Mouse (Mus musculus): ENCODE measurements around the gene Sh3kbp1. TPM values are rescaled to one million over a fixed set of nuclear protein-coding genes. Genes with fewer than 3 reads are reported as not detected.

Gene Sh3kbp1
- polyA plus RNA-seq, 1 experiment from 2014 or later, result 42.5 TPM

GRCm38 (mm10) chrX:159860841-159861530, 233.9 kb downstream of the Sh3kbp1 start:
- no peak overlapping the region for H3K4me3 ChIP-seq (ENCODE audit: low read depth, low read length)
- H3K4me1 ChIP-seq (ENCODE audit: insufficient read depth), result no peaks in the 10 kb centered on the region
- no peaks in the 10 kb centered on the region for H3K9me3 ChIP-seq (ENCODE audit: low read depth, low read length)
- H3K27ac ChIP-seq (ENCODE audit: low read depth), result no peak overlapping the region
- no peak overlapping the region for H3K9ac ChIP-seq
- DNase-seq, result no peak
- no peak overlapping the region for H3K4me2 ChIP-seq
- 62% methylated on average over 3 of the region's 3 CpGs for WGBS
- no peaks in the 10 kb centered on the region for H3K27me3 ChIP-seq (ENCODE audit: insufficient read depth, low read length)
- no peak for TF ChIP-seq CTCF (IDR thresholded peaks at IDR 0.05; ENCODE audit: low read depth)
- H3K36me3 ChIP-seq (ENCODE audit: insufficient read depth), result no peaks in the 10 kb centered on the region
- no peak for ATAC-seq (ENCODE audit: insufficient read depth)

GRCm38 (mm10) chrX:159867660-159868059, 240.6 kb downstream of the Sh3kbp1 start:
- TF ChIP-seq CTCF (IDR thresholded peaks at IDR 0.05; ENCODE audit: low read depth), result no peak
- H3K4me3 ChIP-seq (ENCODE audit: low read depth, low read length), result no peak overlapping the region
- H3K4me2 ChIP-seq, result no peak overlapping the region
- no peaks in the 10 kb centered on the region for H3K4me1 ChIP-seq (ENCODE audit: insufficient read depth)
- 64% methylated on average over 3 of the region's 3 CpGs for WGBS
- no peak overlapping the region for H3K27ac ChIP-seq (ENCODE audit: low read depth)
- no peak overlapping the region for H3K9ac ChIP-seq
- ATAC-seq (ENCODE audit: insufficient read depth), result no peak
- DNase-seq, result no peak
- H3K9me3 ChIP-seq (ENCODE audit: low read depth, low read length), result no peaks in the 10 kb centered on the region
- H3K36me3 ChIP-seq (ENCODE audit: insufficient read depth), result no peaks in the 10 kb centered on the region
- H3K27me3 ChIP-seq (ENCODE audit: insufficient read depth, low read length), result no peaks in the 10 kb centered on the region

GRCm38 (mm10) chrX:159872521-159872920, 245.4 kb downstream of the Sh3kbp1 start:
- no peak for TF ChIP-seq CTCF (IDR thresholded peaks at IDR 0.05; ENCODE audit: low read depth)
- DNase-seq (no peak), ATAC-seq (ENCODE audit: insufficient read depth) (no peak)
- Histone ChIP-seq H3K9ac (no peak overlapping the region), H3K4me2 (no peak overlapping the region), H3K27ac (ENCODE audit: low read depth) (no peak overlapping the region), H3K27me3 (ENCODE audit: insufficient read depth, low read length) (no peaks in the 10 kb centered on the region), H3K9me3 (ENCODE audit: low read depth, low read length) (no peaks in the 10 kb centered on the region), H3K4me1 (ENCODE audit: insufficient read depth) (no peaks in the 10 kb centered on the region), H3K4me3 (ENCODE audit: low read depth, low read length) (no peak overlapping the region), H3K36me3 (ENCODE audit: insufficient read depth) (no peaks in the 10 kb centered on the region)
- WGBS, result 64% methylated on average over 2 of the region's 2 CpGs

- Histone ChIP-seq H3K27ac (ENCODE audit: low read depth) (no peak overlapping the region), H3K27me3 (ENCODE audit: insufficient read depth, low read length) (no peaks in the 10 kb centered on the region), H3K9me3 (ENCODE audit: low read depth, low read length) (no peaks in the 10 kb centered on the region), H3K9ac (no peak overlapping the region), H3K36me3 (ENCODE audit: insufficient read depth) (no peaks in the 10 kb centered on the region), H3K4me2 (no peak overlapping the region), H3K4me1 (ENCODE audit: insufficient read depth) (no peaks in the 10 kb centered on the region), H3K4me3 (ENCODE audit: low read depth, low read length) (no peak overlapping the region)
- WGBS, result 69% methylated on average over 1 of the region's 1 CpGs
- DNase-seq, result no peak
- ATAC-seq (ENCODE audit: insufficient read depth), result no peak
- no peak for TF ChIP-seq CTCF (IDR thresholded peaks at IDR 0.05; ENCODE audit: low read depth)
These were observed 250.7 kb downstream of the Sh3kbp1 start for GRCm38 (mm10) chrX:159877770-159878169.

- Histone ChIP-seq H3K4me3 (ENCODE audit: low read depth, low read length) (no peak overlapping the region), H3K4me1 (ENCODE audit: insufficient read depth) (no peaks in the 10 kb centered on the region), H3K9ac (no peak overlapping the region), H3K4me2 (no peak overlapping the region), H3K9me3 (ENCODE audit: low read depth, low read length) (no peaks in the 10 kb centered on the region), H3K27me3 (ENCODE audit: insufficient read depth, low read length) (no peaks in the 10 kb centered on the region), H3K36me3 (ENCODE audit: insufficient read depth) (no peaks in the 10 kb centered on the region), H3K27ac (ENCODE audit: low read depth) (no peak overlapping the region)
- ATAC-seq (ENCODE audit: insufficient read depth) (no peak), DNase-seq (no peak)
- no peak for TF ChIP-seq CTCF (IDR thresholded peaks at IDR 0.05; ENCODE audit: low read depth)
- 63% methylated on average over 3 of the region's 3 CpGs for WGBS
These were observed 252.4 kb downstream of the Sh3kbp1 start for GRCm38 (mm10) chrX:159879455-159879854.

GRCm38 (mm10) chrX:159881576-159881975, 254.5 kb downstream of the Sh3kbp1 start:
- ATAC-seq (ENCODE audit: insufficient read depth), result no peak
- DNase-seq, result no peak
- Histone ChIP-seq H3K9ac (no peak overlapping the region), H3K27ac (ENCODE audit: low read depth) (no peak overlapping the region), H3K4me1 (ENCODE audit: insufficient read depth) (no peaks in the 10 kb centered on the region), H3K9me3 (ENCODE audit: low read depth, low read length) (no peaks in the 10 kb centered on the region), H3K4me2 (no peak overlapping the region), H3K4me3 (ENCODE audit: low read depth, low read length) (no peak overlapping the region), H3K27me3 (ENCODE audit: insufficient read depth, low read length) (no peaks in the 10 kb centered on the region), H3K36me3 (ENCODE audit: insufficient read depth) (no peaks in the 10 kb centered on the region)
- no peak for TF ChIP-seq CTCF (IDR thresholded peaks at IDR 0.05; ENCODE audit: low read depth)
- 75% methylated on average over 5 of the region's 5 CpGs for WGBS

- Histone ChIP-seq H3K36me3 (ENCODE audit: insufficient read depth) (no peaks in the 10 kb centered on the region), H3K9me3 (ENCODE audit: low read depth, low read length) (no peaks in the 10 kb centered on the region), H3K4me1 (ENCODE audit: insufficient read depth) (no peaks in the 10 kb centered on the region), H3K9ac (no peak overlapping the region), H3K4me2 (no peak overlapping the region), H3K27me3 (ENCODE audit: insufficient read depth, low read length) (no peaks in the 10 kb centered on the region), H3K27ac (ENCODE audit: low read depth) (no peak overlapping the region), H3K4me3 (ENCODE audit: low read depth, low read length) (no peak overlapping the region)
- WGBS, result 79% methylated on average over 4 of the region's 4 CpGs
- DNase-seq, result no peak
- ATAC-seq (ENCODE audit: insufficient read depth), result no peak
- TF ChIP-seq CTCF (IDR thresholded peaks at IDR 0.05; ENCODE audit: low read depth), result no peak
These were observed 269.5 kb downstream of the Sh3kbp1 start for GRCm38 (mm10) chrX:159896536-159896935.

All from lung, embryonic 14.5 days (tissue).